24 mouse cellular contexts compared by ENCODE assay signal in genomic region chr4:40473911-40474310, GRCm38 (mm10). TPM values are rescaled to one million over a fixed set of nuclear protein-coding genes. Genes with fewer than 3 reads are reported as not detected.
DNase-seq lines count a peak whose midpoint lies in the region; ATAC-seq and TF ChIP-seq lines count a peak whose summit lies in the region.
"Had no signal": no experiment of that assay in that cellular context is flagged by ENCODE, and none has a peak within 500 bp of the region (broad histone marks: within the 10 kb centered on the region; RNA-seq: fewer than 3 reads in every experiment).

No protein-coding gene starts in this region.

- no peak overlapping the region for H3K9ac ChIP-seq in heart, embryonic 15.5 days
- no peak overlapping the region for H3K9ac ChIP-seq in stomach, embryonic 14.5 days (replicated peaks; ENCODE audit: low read depth, low read length)
- H3K9ac ChIP-seq in stomach, postnatal 0 days (ENCODE audit: low read length) = no peak overlapping the region
- H3K9ac ChIP-seq: lung, embryonic 15.5 days; stomach, embryonic 15.5 days had no signal

- 78% methylated on average over 9 of the region's 9 CpGs for WGBS in heart, embryonic 15.5 days
- 71% methylated on average over 9 of the region's 9 CpGs for WGBS in stomach, embryonic 14.5 days
- 75% methylated on average over 9 of the region's 9 CpGs for WGBS in stomach, postnatal 0 days

- no peak overlapping the region for H3K4me3 ChIP-seq in heart, embryonic 15.5 days
- H3K4me3 ChIP-seq in left cerebral cortex, adult 2 months = peak overlapping the region; percentile 37
- no peak overlapping the region for H3K4me3 ChIP-seq in stomach, embryonic 14.5 days (ENCODE audit: low read depth, low read length)
- H3K4me3 ChIP-seq in stomach, postnatal 0 days (ENCODE audit: low read depth, low read length) = no peak overlapping the region
- H3K4me3 ChIP-seq: heart, adult 2 months had no signal

- TF ChIP-seq EP300 in stomach, postnatal 0 days (optimal IDR thresholded peaks at IDR 0.05) = no peak

- H3K27ac ChIP-seq in heart, embryonic 15.5 days = no peak overlapping the region
- peak overlapping the region; percentile 67 for H3K27ac ChIP-seq in left cerebral cortex, adult 2 months
- H3K27ac ChIP-seq in stomach, embryonic 14.5 days (ENCODE audit: low read length) = no peak overlapping the region
- H3K27ac ChIP-seq in stomach, postnatal 0 days (replicated peaks) = no peak overlapping the region
- H3K27ac ChIP-seq: heart, adult 2 months; hindbrain, embryonic 13.5 days; lung, embryonic 15.5 days; macrophage; midbrain, embryonic 12.5 days; stomach, embryonic 15.5 days had no signal

- peaks cover 5% of the 10 kb centered on the region; the same call in 1 of the 2 replicates for H3K4me1 ChIP-seq in heart, embryonic 15.5 days (replicated peaks)
- H3K4me1 ChIP-seq in stomach, embryonic 14.5 days (ENCODE audit: control insufficient read depth, insufficient read depth, low read length) = no peaks in the 10 kb centered on the region
- no peaks in the 10 kb centered on the region for H3K4me1 ChIP-seq in stomach, postnatal 0 days (replicated peaks; ENCODE audit: control insufficient read depth, insufficient read depth)

- H3K9me3 ChIP-seq in heart, embryonic 15.5 days (replicated peaks) = no peaks in the 10 kb centered on the region
- H3K9me3 ChIP-seq in stomach, embryonic 14.5 days (ENCODE audit: control insufficient read depth, low read depth, low read length) = no peaks in the 10 kb centered on the region
- no peaks in the 10 kb centered on the region for H3K9me3 ChIP-seq in stomach, postnatal 0 days (ENCODE audit: control insufficient read depth, low read length)
- H3K9me3 ChIP-seq: G1E; hindbrain, embryonic 13.5 days; lung, embryonic 15.5 days; midbrain, embryonic 12.5 days; stomach, embryonic 15.5 days had no signal

- peaks cover 41% of the 10 kb centered on the region for H3K27me3 ChIP-seq in heart, embryonic 15.5 days
- H3K27me3 ChIP-seq in stomach, embryonic 14.5 days (ENCODE audit: control insufficient read depth, insufficient read depth, low read length) = 0 out of 2 replicates have a peak, but pooled peaks cover 3% of the 10 kb centered on the region
- 0 out of 2 replicates have a peak, but pooled peaks cover 3% of the 10 kb centered on the region for H3K27me3 ChIP-seq in stomach, postnatal 0 days (ENCODE audit: control insufficient read depth, insufficient read depth, low read length)

- no peak for TF ChIP-seq CTCF in left cerebral cortex, adult 2 months (IDR thresholded peaks at IDR 0.05)
- TF ChIP-seq CTCF in stomach, postnatal 0 days (IDR thresholded peaks at IDR 0.05; ENCODE audit: low read depth) = no peak

- peak; percentile 51 to 58 for DNase-seq in cerebellum, postnatal 10 days
- no peak for DNase-seq in cerebellum, adult 18-20 months
- DNase-seq in heart, adult 9 months (ENCODE audit: low spot score in 2 of 2) = no peak
- no peak for DNase-seq in left cerebral cortex, adult 2 months (ENCODE audit: extremely low spot score in 1 of 2, low spot score in 2 of 2)
- DNase-seq in left cerebral cortex, adult 8-10 months (ENCODE audit: low spot score in 2 of 2) = no peak
- no peak for DNase-seq in stomach, postnatal 0 days (ENCODE audit: low spot score)
- DNase-seq: cerebellum, adult 9-11 months; heart, adult 2 months; kidney, adult 18-20 months; kidney, postnatal 25 days; layer of hippocampus, adult 9-11 months; liver had no signal

- 0 out of 2 replicates have a peak, but pooled peaks have one; percentile 8 for ATAC-seq in heart, embryonic 15.5 days (replicated peaks; ENCODE audit: insufficient number of reproducible peaks, insufficient read depth, low FRiP score, low read depth)
- ATAC-seq in stomach, embryonic 14.5 days (ENCODE audit: insufficient number of reproducible peaks, insufficient read depth, low FRiP score, low read depth) = no peak
- no peak for ATAC-seq in stomach, postnatal 0 days (ENCODE audit: low FRiP score, low TSS enrichment)
- ATAC-seq: CD4-positive, CD25-positive, alpha-beta regulatory T cell, adult 4 months had no signal

- H3K4me2 ChIP-seq in heart, embryonic 15.5 days = no peak overlapping the region
- peak overlapping the region; percentile 74 for H3K4me2 ChIP-seq in stomach, embryonic 14.5 days (replicated peaks; ENCODE audit: low read depth, low read length)
- H3K4me2 ChIP-seq in stomach, postnatal 0 days (replicated peaks; ENCODE audit: low read depth) = no peak overlapping the region

- no peaks in the 10 kb centered on the region for H3K36me3 ChIP-seq in heart, embryonic 15.5 days
- H3K36me3 ChIP-seq in stomach, embryonic 14.5 days (ENCODE audit: control insufficient read depth, insufficient read depth, low read length) = no peaks in the 10 kb centered on the region
- H3K36me3 ChIP-seq in stomach, postnatal 0 days (ENCODE audit: control insufficient read depth, insufficient read depth, low read length) = no peaks in the 10 kb centered on the region
- H3K36me3 ChIP-seq: G1E; hindbrain, embryonic 13.5 days; lung, embryonic 15.5 days; midbrain, embryonic 12.5 days; stomach, embryonic 15.5 days had no signal

- intact Hi-C loops in left cerebral cortex, adult 2 months (cut with DNase I) = loop anchor here (1.0 to 5.0 kb wide), 3 partner anchors 112 to 205 kb away; no protein-coding TSS in a partner anchor

RNA-seq across cellular contexts. Expression of gene Tmem215, which starts 1.9 kb away (rescaled TPM):
- polyA plus RNA-seq in heart, embryonic 15.5 days (2015; fragmentation: Nextera tagmentation; extraction: Ambion mirVana) = 0.96 and 1.3 TPM in 2 replicates
- 10 to 100 TPM; 21.5 to 22.6 TPM for total RNA-seq in left cerebral cortex, adult 2 months (2021)
- total RNA-seq in left cerebral cortex, adult 8-10 months (2022) = 10 to 100 TPM; 11.8 to 15.4 (median 14.5) TPM
- polyA plus RNA-seq in stomach, embryonic 14.5 days (2014; fragmentation: Nextera tagmentation; extraction: Ambion mirVana) = 0.88 and 1.4 TPM in 2 replicates
- 0.28 and 0.50 TPM in 2 replicates for polyA plus RNA-seq in stomach, postnatal 0 days (2015; fragmentation: Nextera tagmentation; extraction: Ambion mirVana)
- total RNA-seq: adrenal gland, adult 18-20 months; gastrocnemius, adult 8-10 months had no signal
- polyA plus RNA-seq: G1E; macrophage; thymus, postnatal 0 days had no signal

Comparison
In these comparisons a context has a peak if more than half of its experiments do, and no peak if none do; other contexts are left out.
1. DNase-seq: peak in cerebellum, postnatal 10 days (2 of 2); none in cerebellum, adult 18-20 months (0 of 2), heart, adult 9 months (0 of 2), left cerebral cortex, adult 2 months (0 of 2), left cerebral cortex, adult 8-10 months (0 of 2) and stomach, postnatal 0 days (single experiment).